Mouse (Mus musculus) heart, embryonic 12.5 days (tissue): ENCODE measurements around the gene Sephs1. TPM values are rescaled to one million over a fixed set of nuclear protein-coding genes. Genes with fewer than 3 reads are reported as not detected.

Experiments used
- ATAC-seq: fragments of 200-750 bp; cut with Nextera tagmentation; 2 replicates; pipeline ENCODE4 v1.8.0; 2017; ENCODE audit warnings: moderate TSS enrichment, moderate library complexity; ENCODE audit not compliant: insufficient number of reproducible peaks, low FRiP score
- H3K27ac ChIP-seq: fragments of 300-500 bp; sonication (generic); 2 replicates; pipeline ENCODE4 v1.5.1; 2016; ENCODE audit warnings: mild to moderate bottlenecking, moderate library complexity; ENCODE audit not compliant: poor library complexity, severe bottlenecking
- H3K27me3 ChIP-seq: fragments of 300-500 bp; sonication (generic); replicated peaks from 2 replicates; pipeline ENCODE4 v1.6.1; 2016; ENCODE audit warnings: mild to moderate bottlenecking, moderate library complexity
- H3K36me3 ChIP-seq: fragments of 300-500 bp; sonication (generic); 2 replicates; pipeline ENCODE4 v1.6.1; 2016; ENCODE audit warnings: mild to moderate bottlenecking, moderate library complexity
- H3K4me1 ChIP-seq: fragments of 300-500 bp; sonication (generic); replicated peaks from 2 replicates; pipeline ENCODE4 v1.6.1; 2016; ENCODE audit warnings: mild to moderate bottlenecking
- H3K4me2 ChIP-seq: fragments of 300-500 bp; sonication (generic); 2 replicates; pipeline ENCODE4 v1.6.1; 2016; ENCODE audit warnings: mild to moderate bottlenecking, moderate library complexity
- H3K4me3 ChIP-seq: fragments of 300-500 bp; sonication (generic); 2 replicates; pipeline ENCODE4 v1.5.1; 2016; ENCODE audit warnings: mild to moderate bottlenecking
- H3K9ac ChIP-seq: fragments of 300-500 bp; sonication (generic); 2 replicates; pipeline ENCODE4 v1.6.1; 2016; ENCODE audit warnings: mild to moderate bottlenecking, moderate library complexity
- H3K9me3 ChIP-seq: fragments of 300-500 bp; sonication (generic); replicated peaks from 2 replicates; pipeline ENCODE4 v1.6.1; 2016; ENCODE audit warnings: mild to moderate bottlenecking, moderate library complexity
- WGBS: fragments of 180-500 bp; shearing (Covaris S2); methylation state at CpG from one replicate; pipeline ENCODE4 v1.1.7; 2016; 5-methylcytosine and 5-hydroxymethylcytosine counted together
- polyA plus RNA-seq: library from polyadenylated mRNA; unstranded; fragments of >200 nt; fragmentation: Nextera tagmentation; extraction: Ambion mirVana; gene quantifications from 2 replicates; pipeline ENCODE4 v1.2.1, GENCODE M21; 2016

Gene Sephs1
- polyA plus RNA-seq, result 58.4 and 61.0 TPM in 2 replicates

DNA sequence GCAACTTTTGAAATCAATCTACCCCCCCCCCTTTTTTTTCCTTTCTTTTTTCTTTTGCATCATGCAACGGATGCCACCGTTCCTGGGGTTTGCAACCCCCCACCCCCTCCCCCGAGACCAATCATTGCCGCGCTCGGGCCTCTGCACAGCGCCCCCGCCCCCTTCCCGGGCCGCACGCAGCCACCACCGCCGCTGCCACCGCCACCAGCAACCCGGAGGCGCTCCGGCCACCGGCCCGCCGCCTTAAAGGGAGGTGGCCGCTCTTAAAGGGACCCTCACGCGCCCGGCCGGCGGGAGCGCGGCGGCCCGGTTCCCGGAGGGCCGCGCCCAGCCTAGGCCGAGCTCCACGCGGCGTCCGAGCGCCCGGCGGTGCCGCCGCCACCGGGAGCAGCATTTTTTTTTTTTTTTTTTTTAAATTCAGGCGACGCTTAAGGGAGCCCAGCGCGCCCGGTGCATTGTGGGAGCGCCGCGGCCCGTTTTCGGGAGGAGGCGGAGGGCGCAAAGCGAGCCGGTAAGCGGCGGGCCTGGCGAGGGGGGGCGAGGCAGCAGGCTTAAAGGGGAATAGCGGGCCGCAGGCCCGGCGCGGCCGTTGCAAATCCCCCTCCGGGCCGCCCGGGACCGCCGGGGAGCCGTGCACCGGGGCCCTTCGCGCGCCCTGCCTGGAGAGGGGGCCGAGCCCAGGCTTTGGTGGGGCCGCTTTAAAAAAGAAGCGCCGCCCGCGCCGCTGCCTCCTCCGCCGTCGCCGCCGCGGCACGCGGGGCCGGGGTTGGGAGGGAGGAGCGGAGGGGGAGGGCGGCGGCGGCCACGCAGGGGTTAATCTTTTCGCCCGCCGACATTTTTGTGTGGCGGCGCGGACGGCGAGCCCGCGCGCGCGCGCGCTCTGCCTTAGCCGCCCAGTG, at the start of gene Sephs1:
Sephs1 (plus strand) TSS at position 215 of the 899 bp plus-strand sequence.
- Histone ChIP-seq H3K27me3 (no peaks in the 10 kb centered on the region), H3K9ac (peak within 1 kb of the TSS; percentile 98), H3K27ac (peak within 1 kb of the TSS; percentile 100), H3K9me3 (no peaks in the 10 kb centered on the region), H3K4me3 (peak within 1 kb of the TSS; percentile 94), H3K4me1 (peaks cover 20% of the 10 kb centered on the region), H3K4me2 (peak within 1 kb of the TSS; percentile 93), H3K36me3 (peaks cover 19% of the 10 kb centered on the region)
- peak; percentile 85 for ATAC-seq
- under 1% methylated on average over 88 of the region's 115 CpGs for WGBS

DNA sequence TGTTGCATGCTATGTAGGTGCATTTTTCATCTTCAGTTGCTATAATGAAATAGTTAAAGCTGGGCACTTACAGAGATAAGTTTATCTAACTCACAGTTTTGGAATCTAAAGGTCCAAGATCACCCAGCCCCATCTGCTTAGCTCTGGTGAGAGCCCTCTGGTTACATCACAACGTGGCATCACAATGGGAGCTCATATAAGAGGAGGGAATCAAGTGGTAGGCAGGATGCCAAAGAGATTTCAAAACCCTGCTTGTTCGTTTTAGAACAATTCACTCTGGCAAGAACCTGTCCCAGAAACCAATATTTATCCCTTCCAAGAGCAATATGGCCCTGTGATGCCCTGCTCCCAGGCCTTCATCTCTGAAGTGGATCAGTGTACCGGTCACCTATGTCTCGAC, 49.2 kb upstream of the Sephs1 start:
- no peaks in the 10 kb centered on the region for H3K4me1 ChIP-seq
- no peaks in the 10 kb centered on the region for H3K27me3 ChIP-seq
- no peak for ATAC-seq
- 73% methylated on average over 4 of the region's 4 CpGs for WGBS
- no peak overlapping the region for H3K27ac ChIP-seq
- H3K36me3 ChIP-seq, result no peaks in the 10 kb centered on the region
- H3K4me3 ChIP-seq, result no peak overlapping the region
- no peak overlapping the region for H3K9ac ChIP-seq
- H3K9me3 ChIP-seq, result 0 out of 2 replicates have a peak, but pooled peaks cover 3% of the 10 kb centered on the region
- H3K4me2 ChIP-seq, result no peak overlapping the region

DNA sequence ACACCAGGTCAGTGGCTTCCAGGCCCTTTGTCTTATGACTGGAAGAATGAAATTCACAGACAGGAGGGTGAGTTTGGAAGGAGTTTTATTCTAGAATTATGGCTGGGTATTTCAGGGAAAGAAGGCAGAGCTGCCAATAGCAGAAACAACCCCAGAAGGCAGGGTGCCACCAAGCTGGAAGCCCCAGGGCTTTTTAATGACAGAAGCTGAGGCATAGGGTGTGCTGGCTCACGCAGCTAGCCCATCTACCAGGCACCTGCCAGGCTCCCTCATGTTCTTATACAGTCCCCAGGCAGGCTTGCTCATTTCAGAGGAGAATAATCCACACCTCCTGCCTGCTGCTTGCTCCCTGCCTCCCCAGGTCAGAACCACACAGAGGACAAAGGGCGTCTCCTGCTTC, 31.9 kb upstream of the Sephs1 start:
- Histone ChIP-seq H3K4me1 (no peaks in the 10 kb centered on the region), H3K27ac (no peak overlapping the region), H3K27me3 (no peaks in the 10 kb centered on the region), H3K4me3 (no peak overlapping the region), H3K4me2 (no peak overlapping the region), H3K36me3 (no peaks in the 10 kb centered on the region), H3K9me3 (no peaks in the 10 kb centered on the region), H3K9ac (no peak overlapping the region)
- 68% methylated on average over 2 of the region's 2 CpGs for WGBS
- no peak for ATAC-seq

DNA sequence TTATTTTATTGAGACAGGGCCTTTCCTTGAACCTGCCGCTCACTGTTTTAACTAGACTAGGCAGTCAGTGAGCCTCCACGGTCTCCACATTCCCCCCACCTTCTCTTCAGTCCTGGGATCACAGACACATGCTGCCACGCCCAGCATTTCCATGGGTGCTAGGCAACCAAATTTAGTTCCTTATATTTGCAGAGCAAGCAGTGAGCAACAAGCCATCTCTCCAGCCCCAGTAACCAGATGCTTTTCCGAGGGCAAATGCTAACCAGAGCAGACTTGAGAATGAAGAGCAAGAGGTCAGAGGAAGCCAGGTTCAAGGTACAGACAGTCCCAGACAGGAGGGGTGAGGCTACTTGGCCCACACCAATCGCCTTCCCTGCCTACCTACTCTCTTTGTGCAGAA, 24.2 kb upstream of the Sephs1 start:
- Histone ChIP-seq H3K4me1 (no peaks in the 10 kb centered on the region), H3K36me3 (no peaks in the 10 kb centered on the region), H3K27ac (no peak overlapping the region), H3K4me3 (no peak overlapping the region), H3K4me2 (no peak overlapping the region), H3K9me3 (no peaks in the 10 kb centered on the region), H3K27me3 (no peaks in the 10 kb centered on the region), H3K9ac (0 out of 2 replicates have a peak overlapping the region, but pooled peaks have one; percentile 36)
- WGBS, result 73% methylated on average over 5 of the region's 5 CpGs
- ATAC-seq, result no peak

DNA sequence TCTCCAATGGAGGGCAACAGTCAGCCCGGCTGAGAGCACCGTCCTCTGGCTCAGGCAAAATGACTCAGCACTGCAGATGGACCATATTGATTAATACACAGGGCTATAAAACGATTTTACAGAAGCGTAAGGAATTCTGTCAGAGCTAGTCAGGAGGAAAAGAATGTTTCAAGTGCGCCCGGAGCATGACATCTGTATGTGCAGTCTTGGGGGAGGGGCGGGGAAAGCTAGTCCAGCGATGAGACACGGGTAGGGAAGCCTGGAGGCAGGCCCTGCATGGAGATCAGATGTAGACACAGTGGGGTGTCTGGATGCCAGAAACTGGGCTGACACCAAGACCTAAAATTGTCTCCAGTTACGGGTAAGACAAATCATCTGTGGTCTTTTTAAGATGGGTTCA, 23.2 kb upstream of the Sephs1 start:
- Histone ChIP-seq H3K4me2 (no peak overlapping the region), H3K4me3 (no peak overlapping the region), H3K9ac (no peak overlapping the region), H3K27ac (no peak overlapping the region), H3K4me1 (no peaks in the 10 kb centered on the region), H3K27me3 (no peaks in the 10 kb centered on the region), H3K9me3 (no peaks in the 10 kb centered on the region), H3K36me3 (no peaks in the 10 kb centered on the region)
- WGBS, result 78% methylated on average over 10 of the region's 10 CpGs
- no peak for ATAC-seq

DNA sequence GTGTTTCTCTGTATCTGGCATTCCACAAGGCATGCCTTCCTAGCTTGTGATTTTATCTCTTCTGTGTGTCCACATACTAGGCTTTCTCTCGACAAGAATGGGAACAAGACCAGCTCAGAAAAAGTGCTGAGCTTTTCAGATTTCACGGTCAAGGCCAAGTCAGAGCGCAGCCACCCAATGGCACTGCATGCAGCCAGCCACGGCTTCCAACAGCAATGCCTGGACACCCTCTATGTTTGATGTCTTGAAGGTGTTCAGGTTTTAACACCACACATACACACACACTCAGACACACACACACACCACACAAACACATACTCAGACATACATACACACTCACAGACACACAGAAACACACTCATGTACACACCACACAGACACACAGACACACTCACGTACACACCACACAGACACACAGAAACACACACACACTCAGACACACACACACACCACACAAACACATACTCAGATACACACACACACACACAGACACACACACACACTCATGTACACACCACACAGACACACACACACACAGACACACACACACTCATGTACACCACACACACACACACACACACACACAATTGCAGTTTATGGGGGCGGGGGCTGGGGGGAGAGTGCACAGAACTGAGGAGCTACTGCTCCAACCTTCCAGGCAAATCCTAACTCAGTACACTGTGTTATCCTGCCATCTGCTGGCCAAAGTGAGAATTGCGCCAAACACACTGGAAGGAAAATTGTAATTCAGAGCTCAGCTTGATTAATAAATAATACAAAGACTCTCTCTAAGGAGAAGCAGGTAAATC, 17.2 kb upstream of the Sephs1 start:
- Histone ChIP-seq H3K4me1 (0 out of 2 replicates have a peak, but pooled peaks cover 3% of the 10 kb centered on the region), H3K4me3 (no peak overlapping the region), H3K27ac (no peak overlapping the region), H3K4me2 (no peak overlapping the region), H3K9me3 (no peaks in the 10 kb centered on the region), H3K9ac (no peak overlapping the region), H3K27me3 (no peaks in the 10 kb centered on the region), H3K36me3 (no peaks in the 10 kb centered on the region)
- no peak for ATAC-seq
- 47% methylated on average over 7 of the region's 7 CpGs for WGBS

DNA sequence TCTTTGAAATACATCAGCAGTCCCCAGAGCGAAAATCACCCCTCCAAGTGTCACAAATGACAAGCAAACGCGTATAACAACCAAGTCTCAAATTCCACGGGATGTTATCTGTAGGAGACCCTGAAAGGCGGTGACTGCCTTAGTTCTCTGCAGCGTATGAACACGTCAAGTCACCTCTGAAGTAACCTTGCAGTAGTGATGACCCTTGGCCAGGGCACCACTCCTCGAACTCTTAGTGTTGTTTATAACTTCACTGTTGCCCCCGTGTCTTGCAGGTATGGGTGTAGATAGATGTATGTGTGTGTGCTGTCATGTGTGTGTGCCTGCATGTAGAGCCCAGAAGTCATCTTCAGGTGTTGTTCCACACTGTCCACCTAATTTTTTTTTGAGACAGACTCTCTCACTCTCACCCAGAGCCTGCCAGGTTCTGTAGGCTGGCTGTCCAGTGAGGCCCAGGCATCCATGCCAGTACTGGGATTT, 16.5 kb upstream of the Sephs1 start:
- H3K36me3 ChIP-seq, result no peaks in the 10 kb centered on the region
- H3K27ac ChIP-seq, result no peak overlapping the region
- no peak overlapping the region for H3K9ac ChIP-seq
- H3K4me3 ChIP-seq, result no peak overlapping the region
- no peaks in the 10 kb centered on the region for H3K9me3 ChIP-seq
- H3K27me3 ChIP-seq, result no peaks in the 10 kb centered on the region
- 0 out of 2 replicates have a peak, but pooled peaks cover 3% of the 10 kb centered on the region for H3K4me1 ChIP-seq
- no peak overlapping the region for H3K4me2 ChIP-seq
- 50% methylated on average over 9 of the region's 9 CpGs for WGBS
- no peak for ATAC-seq

DNA sequence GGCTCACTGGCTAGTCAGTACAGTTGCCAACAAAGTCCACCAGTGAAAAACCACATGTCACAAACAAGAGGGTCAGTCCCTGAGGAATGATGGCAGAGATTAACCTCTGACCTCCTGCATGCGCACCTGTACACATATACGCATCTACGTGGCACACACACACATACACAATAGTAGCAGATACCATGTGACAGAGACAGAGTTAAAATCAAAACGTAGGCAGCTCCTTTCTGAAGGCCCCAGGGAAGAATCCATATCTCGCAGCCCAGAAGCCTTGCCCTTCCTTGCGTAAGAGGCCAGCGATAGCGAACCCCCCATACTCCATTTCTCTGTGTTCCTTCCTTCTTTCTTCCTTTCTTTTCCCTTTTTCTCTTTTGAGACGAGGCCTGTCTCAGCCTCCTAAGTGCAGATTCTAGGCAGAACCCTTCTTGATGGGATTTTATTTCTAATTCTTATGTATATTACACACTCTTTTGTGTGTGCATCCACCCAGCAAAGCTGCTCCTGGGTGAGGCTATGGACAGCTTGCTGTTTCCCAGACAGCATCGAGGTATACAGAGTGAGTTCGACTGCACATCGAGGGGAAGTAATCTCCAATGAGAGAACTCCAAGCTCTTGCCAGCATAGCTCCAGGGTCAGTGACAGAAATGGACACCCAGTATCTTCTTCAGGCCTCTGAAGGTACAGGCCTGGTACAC, 13.2 kb upstream of the Sephs1 start:
- WGBS, result 74% methylated on average over 12 of the region's 12 CpGs
- ATAC-seq, result no peak
- Histone ChIP-seq H3K4me2 (no peak overlapping the region), H3K27ac (no peak overlapping the region), H3K4me3 (no peak overlapping the region), H3K4me1 (0 out of 2 replicates have a peak, but pooled peaks cover 3% of the 10 kb centered on the region), H3K36me3 (no peaks in the 10 kb centered on the region), H3K9me3 (no peaks in the 10 kb centered on the region), H3K9ac (no peak overlapping the region), H3K27me3 (no peaks in the 10 kb centered on the region)

DNA sequence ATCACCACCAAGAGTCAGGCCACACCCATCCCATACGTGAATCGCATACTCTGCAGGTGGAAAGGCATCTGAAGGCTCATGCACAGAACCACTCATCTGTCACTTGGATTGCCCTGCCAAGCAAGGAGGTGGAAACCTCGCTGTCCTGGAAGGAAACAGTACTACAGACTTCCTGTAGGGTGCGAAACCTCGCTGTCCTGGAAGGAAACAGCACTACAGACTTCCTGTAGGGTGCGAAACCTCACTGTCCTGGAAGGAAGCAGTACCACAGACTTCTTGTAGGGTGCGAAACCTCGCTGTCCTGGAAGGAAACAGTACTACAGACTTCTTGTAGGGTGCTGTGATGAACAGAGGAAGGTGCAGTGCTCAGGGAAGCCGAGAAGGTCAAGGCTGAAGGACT, 8.6 kb upstream of the Sephs1 start:
- H3K27me3 ChIP-seq, result no peaks in the 10 kb centered on the region
- no peak overlapping the region for H3K27ac ChIP-seq
- no peaks in the 10 kb centered on the region for H3K4me1 ChIP-seq
- H3K9ac ChIP-seq, result no peak overlapping the region
- no peaks in the 10 kb centered on the region for H3K9me3 ChIP-seq
- H3K4me2 ChIP-seq, result no peak overlapping the region
- ATAC-seq, result no peak
- 61% methylated on average over 9 of the region's 9 CpGs for WGBS
- no peak overlapping the region for H3K4me3 ChIP-seq
- H3K36me3 ChIP-seq, result no peaks in the 10 kb centered on the region

DNA sequence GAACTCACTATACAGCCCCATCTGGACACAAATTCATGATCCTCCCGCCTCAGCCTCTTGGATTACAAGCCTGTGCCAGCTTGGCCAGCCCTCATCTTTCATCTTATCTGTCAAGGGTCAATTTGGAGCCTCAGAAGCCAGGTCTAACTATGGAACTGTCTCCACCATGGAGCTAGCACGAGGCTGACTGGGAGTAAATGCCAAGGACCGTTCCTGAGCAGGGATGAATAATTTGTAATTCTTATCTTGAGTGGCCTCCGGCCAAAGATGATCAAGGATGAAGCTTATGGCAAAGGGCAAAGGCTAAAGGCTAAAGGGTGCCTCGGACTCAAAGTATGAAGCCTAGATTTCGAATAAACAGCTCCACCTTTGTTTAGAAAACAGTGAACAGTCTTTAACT, 8.0 kb upstream of the Sephs1 start:
- Histone ChIP-seq H3K27ac (no peak overlapping the region), H3K9ac (no peak overlapping the region), H3K4me1 (no peaks in the 10 kb centered on the region), H3K4me3 (no peak overlapping the region), H3K9me3 (no peaks in the 10 kb centered on the region), H3K4me2 (no peak overlapping the region), H3K27me3 (no peaks in the 10 kb centered on the region), H3K36me3 (no peaks in the 10 kb centered on the region)
- WGBS, result 59% methylated on average over 6 of the region's 6 CpGs
- ATAC-seq, result no peak

DNA sequence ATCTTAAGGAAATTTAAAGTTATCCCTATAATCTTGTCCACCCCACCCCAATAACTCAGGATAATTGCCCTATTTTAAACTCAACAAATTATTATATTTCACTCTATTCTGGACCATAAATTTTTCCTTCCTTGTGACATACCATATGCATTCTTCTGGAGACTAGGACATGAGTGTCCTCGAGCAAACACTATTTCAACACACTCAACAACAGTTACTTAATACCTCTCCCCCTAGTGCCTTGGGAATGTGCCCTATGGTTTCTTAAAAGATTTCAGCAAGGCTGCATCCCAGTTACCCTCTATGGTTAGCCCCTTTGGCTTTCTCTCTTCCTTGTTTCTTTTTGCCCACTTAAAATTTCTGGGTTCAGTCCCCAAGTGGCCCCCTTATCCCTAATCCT, 6.3 kb upstream of the Sephs1 start:
- H3K4me2 ChIP-seq, result no peak overlapping the region
- WGBS, result 62% methylated on average over 1 of the region's 1 CpGs

More for the DNA sequence above, 6.3 kb upstream of the Sephs1 start:
- Histone ChIP-seq H3K4me3 (no peak overlapping the region), H3K4me1 (no peaks in the 10 kb centered on the region), H3K27me3 (no peaks in the 10 kb centered on the region), H3K27ac (no peak overlapping the region), H3K9me3 (no peaks in the 10 kb centered on the region), H3K36me3 (no peaks in the 10 kb centered on the region), H3K9ac (no peak overlapping the region)
- ATAC-seq, result no peak
